Mouse (Mus musculus): ENCODE results near the gene H2al2b.
"Not testable (repeated sequence)": the region's sequence is repeated elsewhere in the genome, so short reads cannot be mapped to it uniquely, and the experiment has no call there.

H2al2b gene

DNA sequence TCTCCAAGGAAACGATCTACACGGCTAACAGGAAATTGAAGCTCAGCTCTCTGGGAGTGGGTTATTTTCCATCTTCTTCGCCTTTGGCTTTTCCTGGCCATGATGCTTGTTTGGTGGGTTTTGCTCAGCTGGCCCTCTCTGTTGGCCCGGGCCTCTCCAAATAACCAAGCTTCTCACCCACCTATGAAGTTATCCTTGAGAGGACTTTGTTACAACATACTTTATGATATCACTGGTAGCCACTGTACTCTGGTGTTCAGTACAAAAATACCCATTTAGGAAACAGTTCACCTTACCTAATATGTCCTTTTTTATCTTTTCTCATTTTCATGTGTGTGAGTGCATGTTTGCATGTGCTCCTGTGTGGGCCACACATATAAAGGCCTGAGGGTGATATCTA, at the start of gene H2al2b:
TSS of gene H2al2b (minus strand) at position 101 of the 400 bp plus-strand sequence.
- DNase-seq = not testable (repeated sequence)

Data from kidney, adult 11 months (tissue).